Mouse (Mus musculus): ENCODE results near the gene Tenm2. TPM values are rescaled to one million over a fixed set of nuclear protein-coding genes. Genes with fewer than 3 reads are reported as not detected.

Gene Tenm2
- total and polyA plus RNA-seq, 3 experiments: not detected

GRCm38 (mm10) chr11:36341799-36342198 lies 894.0 kb downstream of the Tenm2 start:
- no peak for DNase-seq (ENCODE audit: low read depth, low spot score)
- TF ChIP-seq POLR2A (IDR thresholded peaks at IDR 0.05; ENCODE audit: control insufficient read depth in 1 of 2, insufficient read depth in 1 of 2, low read depth in 1 of 2, low read length in 2 of 2, poor library complexity in 1 of 2): no peak

GRCm38 (mm10) chr11:36338424-36338823 lies 897.3 kb downstream of the Tenm2 start:
- no peaks in the 10 kb centered on the region for H3K36me3 ChIP-seq (ENCODE audit: control insufficient read depth in 1 of 2, insufficient read depth in 2 of 2, low read length in 2 of 2)
- H3K27ac ChIP-seq (ENCODE audit: control insufficient read depth, low read depth, low read length): no peak overlapping the region
- H3K9ac ChIP-seq (ENCODE audit: control insufficient read depth, low read depth, low read length, poor library complexity, severe bottlenecking): no peak overlapping the region
- H3K9me3 ChIP-seq (replicated peaks; ENCODE audit: insufficient read depth, low read length): no peaks in the 10 kb centered on the region
- no peak overlapping the region for H3K4me3 ChIP-seq (ENCODE audit: control insufficient read depth in 1 of 2, insufficient read depth in 1 of 2, low read depth in 2 of 2, low read length in 2 of 2)
- H3K27me3 ChIP-seq (ENCODE audit: control insufficient read depth in 1 of 2, insufficient read depth in 2 of 2, low read length in 2 of 2): no peaks in the 10 kb centered on the region; a peak in 3 of 4 replicates
- no peaks in the 10 kb centered on the region for H3K4me1 ChIP-seq (ENCODE audit: control insufficient read depth in 1 of 2, insufficient read depth in 2 of 2, low read length in 2 of 2)
- no peaks in the 10 kb centered on the region for H3K79me2 ChIP-seq (ENCODE audit: control insufficient read depth, insufficient read depth, low read length, poor library complexity)
- no peak for DNase-seq (ENCODE audit: low read depth, low spot score)
- TF ChIP-seq RCOR1 (IDR thresholded peaks at IDR 0.05; ENCODE audit: low read depth, low read length) (no peak), ZKSCAN1 (IDR thresholded peaks at IDR 0.05; ENCODE audit: low read depth, low read length) (no peak), MAZ (IDR thresholded peaks at IDR 0.05; ENCODE audit: low read depth, low read length) (no peak), MYB (IDR thresholded peaks at IDR 0.05; ENCODE audit: low read depth, low read length) (no peak), POLR2AphosphoS2 (IDR thresholded peaks at IDR 0.05; ENCODE audit: low read length) (no peak), USF2 (IDR thresholded peaks at IDR 0.05; ENCODE audit: borderline replicate concordance in 1 of 2, insufficient read depth in 1 of 2, low read depth in 1 of 2, low read length in 2 of 2) (no peak), MAX (IDR thresholded peaks at IDR 0.05; ENCODE audit: low read length) (no peak), ELF1 (IDR thresholded peaks at IDR 0.05; ENCODE audit: low read depth, low read length) (no peak), KAT2A (conservative IDR thresholded peaks at IDR 0.05; ENCODE audit: low read depth, low read length) (no peak), GATA1 (IDR thresholded peaks at IDR 0.05; ENCODE audit: low read depth, low read length) (no peak), SMC3 (IDR thresholded peaks at IDR 0.05; ENCODE audit: low read depth, low read length) (no peak), EP300 (IDR thresholded peaks at IDR 0.05; ENCODE audit: low read depth in 1 of 2, low read length in 2 of 2) (no peak), MXI1 (IDR thresholded peaks at IDR 0.05; ENCODE audit: low read depth, low read length) (no peak), POLR2AphosphoS5 (IDR thresholded peaks at IDR 0.05; ENCODE audit: borderline replicate concordance, low read depth, low read length) (no peak), TCF12 (IDR thresholded peaks at IDR 0.05; ENCODE audit: low read depth, low read length) (no peak), RAD21 (IDR thresholded peaks at IDR 0.05; ENCODE audit: low read depth, low read length) (no peak), GABPA (IDR thresholded peaks at IDR 0.05; ENCODE audit: low read depth, low read length) (no peak), ETS1 (IDR thresholded peaks at IDR 0.05; ENCODE audit: low read depth, low read length) (no peak)

More at GRCm38 (mm10) chr11:36341799-36342198, 894.0 kb downstream of the Tenm2 start:
- Histone ChIP-seq H3K4me1 (ENCODE audit: control insufficient read depth in 1 of 2, insufficient read depth in 2 of 2, low read length in 2 of 2) (no peaks in the 10 kb centered on the region), H3K36me3 (ENCODE audit: control insufficient read depth in 1 of 2, insufficient read depth in 2 of 2, low read length in 2 of 2) (no peaks in the 10 kb centered on the region), H3K27ac (ENCODE audit: control insufficient read depth, low read depth, low read length) (no peak overlapping the region), H3K9ac (ENCODE audit: control insufficient read depth, low read depth, low read length, poor library complexity, severe bottlenecking) (no peak overlapping the region), H3K27me3 (ENCODE audit: control insufficient read depth in 1 of 2, insufficient read depth in 2 of 2, low read length in 2 of 2) (no peaks in the 10 kb centered on the region; a peak in 3 of 4 replicates), H3K79me2 (ENCODE audit: control insufficient read depth, insufficient read depth, low read length, poor library complexity) (no peaks in the 10 kb centered on the region), H3K9me3 (replicated peaks; ENCODE audit: insufficient read depth, low read length) (no peaks in the 10 kb centered on the region), H3K4me3 (ENCODE audit: control insufficient read depth in 1 of 2, insufficient read depth in 1 of 2, low read depth in 2 of 2, low read length in 2 of 2) (no peak overlapping the region)

All from MEL (cell line).